Mouse (Mus musculus) erythroid progenitor cell, adult 5-6 weeks (primary cell): Measurements from ENCODE around the gene Stat6. TPM values are rescaled to one million over a fixed set of nuclear protein-coding genes. Genes with fewer than 3 reads are reported as not detected.

Source experiments
- ATAC-seq: replicated peaks from 2 replicates; pipeline ENCODE4 v1.8.0; 2016; ENCODE audit warnings: moderate number of reproducible peaks, mild to moderate bottlenecking, moderate TSS enrichment, inconsistent platforms; ENCODE audit not compliant: poor library complexity, low FRiP score, severe bottlenecking
- total RNA-seq, 2 experiments: library from RNA; stranded (forward) in 1 of 2; stranded (reverse) in 1 of 2; fragments of 150-400 nt in 1 of 2; fragments of 186-747, 209-891 nt in 1 of 2; gene quantifications; 2 replicates each; pipeline versions ENCODE4 v1.2.3 to v1.2.4; 2015 to 2017; ENCODE audit warnings: low replicate concordance in 2 of 2

Gene Stat6
- 11.5 and 26.8 TPM in 2 replicates for total RNA-seq (2015; ENCODE audit: low replicate concordance)
- total RNA-seq (2017; ENCODE audit: low replicate concordance): 11.3 and 16.6 TPM in 2 replicates

GRCm38 (mm10) chr10:127642772-127643552, at the start of gene Stat6:
Stat6 (plus strand) TSS chr10:127642986.
- ATAC-seq: peak; percentile 76

- ATAC-seq: no peak
Measured at GRCm38 (mm10) chr10:127594405-127594804, 48.4 kb upstream of the Stat6 start.

GRCm38 (mm10) chr10:127594930-127595715, 47.7 kb upstream of the Stat6 start:
- ATAC-seq: no peak

- no peak for ATAC-seq
Measured at GRCm38 (mm10) chr10:127596321-127596941, 46.4 kb upstream of the Stat6 start.

- no peak for ATAC-seq
Measured at GRCm38 (mm10) chr10:127597311-127597901, 45.4 kb upstream of the Stat6 start.

DNA sequence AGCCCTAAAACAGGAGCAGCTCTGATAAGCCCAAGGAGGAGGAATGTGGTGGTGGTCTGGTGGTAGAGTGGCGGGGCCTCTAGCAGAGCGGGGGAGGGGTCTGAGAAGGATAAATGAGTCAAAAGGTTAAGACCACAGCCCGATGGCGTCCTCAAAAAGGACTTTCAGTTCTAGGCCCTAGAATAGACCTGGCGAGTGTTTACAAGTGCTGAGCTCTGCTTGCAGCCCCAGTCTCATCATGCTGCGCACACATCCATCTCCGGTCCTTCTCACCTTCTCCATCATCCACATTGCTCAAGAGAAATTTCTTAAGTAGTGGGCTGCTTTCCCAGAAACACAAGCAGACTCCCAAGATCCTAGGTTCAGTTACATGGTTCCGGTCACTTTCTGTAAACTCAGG, 44.2 kb upstream of the Stat6 start:
- ATAC-seq: no peak

DNA sequence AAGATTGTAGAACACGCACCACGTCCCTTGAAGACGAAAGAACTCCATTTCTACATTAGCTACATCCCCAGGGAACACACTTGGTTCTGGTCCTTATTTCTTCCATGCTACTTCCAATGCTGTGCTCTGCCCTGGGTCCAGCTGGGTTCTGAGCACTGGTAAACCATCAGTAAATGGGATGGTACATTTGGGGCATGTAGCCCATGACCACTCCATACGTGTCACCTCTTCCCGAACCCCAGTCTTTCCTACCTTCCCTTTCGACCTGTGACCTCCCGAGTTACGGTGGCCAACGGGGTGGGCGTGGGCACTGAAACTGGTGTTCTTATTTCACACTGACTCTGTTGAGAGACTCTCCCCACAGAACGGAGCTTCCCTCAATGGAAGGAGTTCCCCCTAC, 43.5 kb upstream of the Stat6 start:
- ATAC-seq: no peak

DNA sequence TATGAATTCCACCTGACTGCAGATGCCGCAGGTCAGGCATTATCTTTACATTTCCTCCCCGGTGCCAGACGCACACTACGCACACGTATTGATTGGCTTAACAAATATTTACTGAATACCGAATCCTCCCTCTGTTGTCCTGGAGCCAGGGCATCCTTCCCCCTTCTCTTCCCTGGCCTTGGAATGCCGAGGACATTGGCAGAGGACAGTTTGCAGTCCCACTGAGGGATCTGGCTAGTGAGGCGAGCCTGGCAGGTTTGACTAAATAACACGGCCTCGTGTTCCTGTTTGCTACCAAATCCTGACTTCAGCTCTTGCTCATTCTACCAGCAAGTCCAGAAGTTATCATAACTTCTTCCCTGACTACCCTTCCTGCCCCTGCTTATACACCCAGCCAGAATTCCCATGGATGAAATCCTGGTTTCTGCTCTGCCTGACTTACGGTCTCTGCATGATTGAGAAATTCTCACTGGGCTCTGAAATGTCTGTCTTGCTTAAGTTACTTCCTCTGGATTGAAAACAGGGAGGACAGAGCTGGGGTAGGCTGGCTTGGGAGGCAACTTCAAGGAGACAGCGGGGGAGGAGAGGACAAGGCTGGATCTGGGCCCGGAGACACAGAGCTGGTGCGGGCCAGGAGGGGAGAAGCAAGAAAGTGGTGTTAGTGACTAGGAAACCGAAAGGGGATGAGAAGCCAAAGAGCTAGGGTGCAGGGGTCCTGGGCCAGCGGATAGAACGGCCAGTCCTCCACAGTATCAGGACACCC, 42.8 kb upstream of the Stat6 start:
- ATAC-seq: no peak

GRCm38 (mm10) chr10:127602194-127602593, 40.6 kb upstream of the Stat6 start:
- no peak for ATAC-seq

DNA sequence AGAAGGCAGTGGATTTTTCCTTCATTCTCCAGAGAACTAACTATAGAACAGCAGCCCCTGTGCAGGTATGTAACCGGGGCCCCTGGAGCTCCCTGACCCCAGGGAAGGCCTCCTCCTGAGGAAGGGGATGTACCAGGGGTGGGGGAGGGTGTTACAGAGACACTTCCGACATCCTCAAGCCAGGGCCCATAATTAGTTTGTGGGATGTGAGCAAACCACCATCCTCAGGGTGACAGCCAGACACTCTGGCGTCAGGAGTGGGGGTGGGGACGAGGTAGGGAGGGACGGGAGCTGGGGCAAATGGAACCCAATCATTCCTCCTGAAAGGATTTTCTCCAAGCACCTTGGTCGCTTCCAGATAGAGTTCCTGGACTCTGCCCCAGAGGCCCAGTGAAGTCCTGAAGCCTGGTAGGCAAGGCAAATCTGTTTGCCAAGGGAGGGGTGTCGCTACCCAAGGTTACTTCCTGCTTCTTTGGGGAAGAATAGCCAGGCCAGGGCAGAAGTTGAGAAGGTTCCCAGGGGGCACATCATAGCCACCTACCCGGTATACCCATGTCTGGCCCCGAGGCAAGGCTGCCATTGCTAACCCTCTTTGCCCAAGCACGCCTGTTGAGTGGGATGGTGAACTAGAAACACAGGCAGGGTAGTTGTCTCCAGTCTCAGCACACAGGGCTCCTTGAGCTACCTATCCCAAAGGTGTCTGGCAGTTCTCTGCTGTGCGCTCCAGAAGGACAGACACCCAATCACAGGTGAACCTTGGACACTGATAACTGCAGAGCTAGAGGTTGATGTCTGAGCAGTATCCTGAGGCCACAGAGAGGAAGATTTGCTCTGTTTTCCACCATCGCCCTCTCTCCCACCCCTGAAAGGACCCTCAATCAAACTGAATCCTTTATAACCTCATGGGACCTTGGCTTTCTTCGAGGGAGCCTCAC, 39.1 kb upstream of the Stat6 start:
- no peak for ATAC-seq

GRCm38 (mm10) chr10:127604465-127605250, 38.1 kb upstream of the Stat6 start:
- no peak for ATAC-seq

GRCm38 (mm10) chr10:127605251-127605547, 37.6 kb upstream of the Stat6 start:
- ATAC-seq: no peak

DNA sequence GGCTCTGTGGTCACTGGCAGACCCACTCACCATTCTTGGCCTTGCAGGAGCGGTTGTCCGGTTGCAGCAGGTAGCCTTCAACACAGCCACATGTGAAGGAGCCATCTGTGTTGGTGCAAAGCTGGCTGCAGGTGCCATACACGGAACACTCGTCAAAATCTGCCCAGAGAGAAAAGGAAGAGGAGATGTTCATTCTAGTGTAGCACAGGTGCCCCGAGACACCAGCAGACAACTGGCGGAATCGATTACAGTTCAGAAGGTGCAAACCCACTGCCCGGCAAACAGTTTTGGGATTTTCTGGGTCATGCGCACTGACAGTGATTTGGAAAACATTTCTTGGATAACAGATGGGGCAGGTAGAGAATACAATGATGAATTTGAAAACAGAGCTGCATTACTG, 37.0 kb upstream of the Stat6 start:
- ATAC-seq: no peak

DNA sequence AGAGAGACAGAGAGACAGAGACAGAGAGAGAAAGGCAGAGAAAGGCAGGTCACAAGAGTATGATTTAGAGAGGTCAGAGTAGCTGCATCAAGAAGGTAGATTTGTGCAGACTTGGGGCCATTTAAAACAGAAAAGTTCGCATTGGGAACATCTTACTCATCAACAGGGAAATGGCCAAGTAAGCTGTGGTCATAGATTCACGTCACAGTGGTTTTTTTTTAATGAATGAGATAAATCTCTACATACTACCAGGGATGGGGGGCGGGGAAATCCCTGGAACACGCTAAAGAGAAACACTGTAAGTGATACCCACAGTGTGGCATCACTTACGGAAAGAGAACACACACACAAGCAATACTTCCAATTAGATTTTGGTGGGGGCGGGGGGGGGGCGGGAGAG, 35.7 kb upstream of the Stat6 start:
- no peak for ATAC-seq

GRCm38 (mm10) chr10:127609415-127610065, 33.2 kb upstream of the Stat6 start:
- no peak for ATAC-seq

DNA sequence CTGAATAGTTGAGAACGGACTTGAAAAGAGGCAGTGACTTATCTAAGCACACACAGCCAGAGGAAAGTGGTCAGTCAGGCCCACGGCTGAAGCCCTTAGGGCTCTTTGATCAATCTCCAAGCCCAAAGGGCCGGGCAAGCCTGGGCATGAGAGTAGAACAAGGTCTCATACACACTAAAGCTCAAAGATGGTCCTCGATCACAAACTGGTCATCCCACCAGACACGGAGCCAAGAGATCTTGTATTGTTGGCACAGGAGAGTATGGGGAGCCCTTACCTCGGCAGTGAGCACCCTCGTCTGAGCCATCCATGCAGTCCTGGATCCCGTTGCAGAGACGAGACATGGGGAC, 32.7 kb upstream of the Stat6 start:
- no peak for ATAC-seq

DNA sequence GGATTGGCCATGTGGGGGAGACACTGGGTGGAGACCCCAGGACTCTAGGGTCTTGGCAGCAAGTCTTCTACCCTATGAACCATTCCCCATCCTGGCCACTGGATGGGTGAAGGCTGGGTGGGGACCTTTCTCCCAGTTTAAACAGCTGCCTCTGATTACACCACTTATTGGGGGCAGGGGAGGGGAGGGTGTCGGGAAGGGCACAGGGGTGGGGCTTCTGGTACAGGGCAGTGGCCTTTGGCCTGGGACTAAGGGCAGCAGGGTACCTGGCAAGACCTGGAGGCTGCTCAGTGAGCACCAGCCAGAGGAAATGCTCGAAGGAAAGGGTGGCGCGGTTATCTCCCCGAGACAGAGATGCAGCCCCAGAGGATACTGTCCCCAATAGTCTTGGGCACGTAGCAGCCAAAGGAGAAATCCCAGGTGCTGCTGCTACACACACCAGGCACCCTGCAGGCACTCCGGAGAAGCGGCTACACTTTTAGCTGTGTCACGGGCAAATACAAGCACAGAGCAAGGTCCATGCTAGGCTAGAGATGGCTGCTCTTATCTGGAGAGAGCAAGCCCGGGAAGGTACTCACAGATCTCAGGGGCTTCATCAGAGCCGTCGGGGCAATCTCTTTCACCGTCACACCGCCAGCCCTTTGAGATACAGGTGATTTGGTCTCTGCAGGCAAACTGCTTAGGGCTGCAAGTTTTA, 30.6 kb upstream of the Stat6 start:
- no peak for ATAC-seq
